Mouse (Mus musculus) gastrocnemius, postnatal 14 days (tissue): ENCODE data around the gene Brms1. TPM values are rescaled to one million over a fixed set of nuclear protein-coding genes. Genes with fewer than 3 reads are reported as not detected.

Source experiments
- total RNA-seq, 2 experiments: library from RNA; stranded (reverse); gene quantifications; 2 replicates each; pipeline ENCODE4 v1.2.3; 2021

Gene Brms1
- total RNA-seq, 2 experiments from 2014 or later, result 11.1 to 11.3 TPM

Other genes starting within 250 kb of the Brms1 start
- gene Rbm4, start 247.5 kb upstream of the Brms1 start, total RNA-seq, result 10 to 100 TPM; 32.3 to 36.9 TPM
- 10 to 100 TPM in 1 of 2 experiments, 1 to 10 TPM in 1; 9.0 to 11.9 TPM for gene Gm21992, start 229.7 kb upstream of the Brms1 start, total RNA-seq
- 10 to 100 TPM; 13.6 to 13.9 TPM for gene Rbm14, start 229.7 kb upstream of the Brms1 start, total RNA-seq
- gene Ccs, start 202.0 kb upstream of the Brms1 start, total RNA-seq, result 10 to 100 TPM; 31.4 to 34.1 TPM
- gene Ccdc87, start 202.0 kb upstream of the Brms1 start, total RNA-seq, result not detected
- gene Ctsf, start 186.2 kb upstream of the Brms1 start, total RNA-seq, result 10 to 100 TPM; 29.5 to 38.2 TPM
- 1,000 to 10,000 TPM; 5,946 to 6,289 TPM for gene Actn3, start 163.4 kb upstream of the Brms1 start, total RNA-seq
- 1 to 10 TPM; 3.3 to 3.7 TPM for gene Zdhhc24, start 162.7 kb upstream of the Brms1 start, total RNA-seq
- 1 to 10 TPM; 3.0 to 3.1 TPM for gene Bbs1, start 134.7 kb upstream of the Brms1 start, total RNA-seq
- gene Dpp3, start 113.1 kb upstream of the Brms1 start, total RNA-seq, result 10 to 100 TPM; 25.8 to 28.4 TPM
- under 1 TPM; 0.60 to 0.96 TPM for gene Peli3, start 98.2 kb upstream of the Brms1 start, total RNA-seq
- 10 to 100 TPM; 51.5 to 52.3 TPM for gene Mrpl11, start 79.2 kb upstream of the Brms1 start, total RNA-seq
- gene Npas4, start 51.0 kb upstream of the Brms1 start, total RNA-seq, result not detected
- gene Slc29a2, start 17.5 kb upstream of the Brms1 start, total RNA-seq, result 1 to 10 TPM; 4.9 to 6.5 TPM
- gene B4gat1, start 2.5 kb upstream of the Brms1 start, total RNA-seq, result 10 to 100 TPM; 20.4 to 23.7 TPM
- gene AC124502.3, start 2.5 kb upstream of the Brms1 start, total RNA-seq, result under 1 TPM; 0.43 to 0.89 TPM
- gene Rin1, start 9.1 kb downstream of the Brms1 start, total RNA-seq, result 1 to 10 TPM in 1 of 2 experiments, under 1 TPM in 1; 0.55 to 1.1 TPM
- 10 to 100 TPM; 23.8 to 43.2 TPM for gene Cd248, start 26.7 kb downstream of the Brms1 start, total RNA-seq
- under 1 TPM; 0.16 to 0.69 TPM for gene Tmem151a, start 44.2 kb downstream of the Brms1 start, total RNA-seq
- 10 to 100 TPM; 43.8 to 47.3 TPM for gene Yif1a, start 47.2 kb downstream of the Brms1 start, total RNA-seq
- gene Cnih2, start 57.2 kb downstream of the Brms1 start, total RNA-seq, result under 1 TPM; 0.14 to 0.40 TPM
- 100 to 1,000 TPM; 113 to 119 TPM for gene Rab1b, start 65.7 kb downstream of the Brms1 start, total RNA-seq
- gene Klc2, start 77.2 kb downstream of the Brms1 start, total RNA-seq, result 10 to 100 TPM; 32.1 to 34.3 TPM
- 1 to 10 TPM; 6.7 to 7.7 TPM for gene Pacs1, start 231.8 kb downstream of the Brms1 start, total RNA-seq